Mouse (Mus musculus) spleen, adult 12 weeks (tissue): Measurements from ENCODE around the gene Ubap1l.
"Not testable (repeated sequence)": the region's sequence is repeated elsewhere in the genome, so short reads cannot be mapped to it uniquely, and the experiment has no call there.

Source experiments
- DNase-seq: peaks from one replicate; pipeline ENCODE4 v3.0.0; 2022; ENCODE audit warnings: low spot score

Gene Ubap1l

GRCm38 (mm10) chr9:65360641-65361448 lies at the start of gene Ubap1l:
Gene Ubap1l (plus strand): TSS chr9:65361041.
- no peak for DNase-seq

- no peak for DNase-seq
Measured at GRCm38 (mm10) chr9:65312669-65313357, 48.0 kb upstream of the Ubap1l start.

GRCm38 (mm10) chr9:65313846-65314245 lies 47.0 kb upstream of the Ubap1l start:
- no peak for DNase-seq

GRCm38 (mm10) chr9:65322255-65322900 lies 38.5 kb upstream of the Ubap1l start:
- DNase-seq: no peak

GRCm38 (mm10) chr9:65325971-65326370 lies 34.9 kb upstream of the Ubap1l start:
- DNase-seq: no peak

DNA sequence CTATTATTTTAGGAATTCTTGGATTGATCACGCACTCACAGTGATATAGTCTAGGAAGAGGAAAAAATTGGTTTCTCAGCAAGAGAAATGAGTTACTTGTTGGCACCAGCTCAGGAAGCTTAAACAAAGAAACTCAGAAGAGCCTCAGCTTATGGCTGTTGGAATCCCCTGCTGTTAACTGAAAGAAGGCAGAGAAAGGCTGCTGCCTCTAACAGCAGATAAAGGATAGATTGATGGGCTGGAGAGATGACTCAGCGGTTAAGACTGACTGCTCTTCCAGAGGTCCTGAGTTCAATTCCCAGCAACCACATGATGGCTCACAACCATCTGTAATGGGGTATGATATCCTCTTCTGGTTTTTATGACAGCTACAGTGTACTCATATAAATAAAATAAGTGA lies 33.5 kb upstream of the Ubap1l start:
- DNase-seq: no peak

DNA sequence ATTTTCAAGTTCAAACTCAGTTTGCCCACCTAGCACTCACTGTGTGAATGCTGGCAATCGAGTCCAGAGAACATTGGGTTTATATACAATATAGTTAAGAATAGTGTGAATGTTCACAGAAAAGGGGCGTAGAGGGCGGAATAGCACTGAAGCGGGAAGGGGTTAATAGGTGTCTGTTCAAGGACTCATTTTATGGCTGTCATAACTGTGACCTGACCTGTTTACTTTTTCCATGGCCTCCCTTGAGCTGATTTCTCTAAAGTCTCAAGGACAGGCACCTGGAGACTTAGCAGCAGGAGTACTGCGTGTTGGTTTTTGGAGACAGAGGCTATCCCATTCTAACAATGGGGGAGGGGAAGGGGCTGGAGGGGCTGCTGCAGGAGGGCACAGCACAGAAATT lies 26.9 kb upstream of the Ubap1l start:
- no peak for DNase-seq

- DNase-seq: no peak
Measured at GRCm38 (mm10) chr9:65339146-65339545, 21.7 kb upstream of the Ubap1l start.

DNA sequence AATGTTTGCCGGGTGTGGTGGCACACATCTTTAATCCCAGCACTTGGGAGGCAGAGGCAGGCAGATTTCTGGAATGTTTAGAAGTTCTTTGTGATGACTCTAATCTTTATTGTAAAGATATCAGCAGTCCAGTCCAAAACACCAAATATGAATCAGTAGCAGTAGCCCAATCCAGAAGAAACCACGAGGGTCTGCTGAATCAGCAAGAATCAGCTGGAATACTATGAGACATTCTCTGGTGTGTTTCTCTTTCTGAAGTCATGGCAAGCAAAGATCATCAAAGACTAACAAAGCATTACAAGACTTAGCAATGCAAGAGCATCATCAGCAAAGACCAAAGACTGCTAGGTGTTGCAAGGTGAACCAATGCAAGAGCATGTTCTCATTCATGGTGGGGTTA lies 20.4 kb upstream of the Ubap1l start:
- no peak for DNase-seq

DNA sequence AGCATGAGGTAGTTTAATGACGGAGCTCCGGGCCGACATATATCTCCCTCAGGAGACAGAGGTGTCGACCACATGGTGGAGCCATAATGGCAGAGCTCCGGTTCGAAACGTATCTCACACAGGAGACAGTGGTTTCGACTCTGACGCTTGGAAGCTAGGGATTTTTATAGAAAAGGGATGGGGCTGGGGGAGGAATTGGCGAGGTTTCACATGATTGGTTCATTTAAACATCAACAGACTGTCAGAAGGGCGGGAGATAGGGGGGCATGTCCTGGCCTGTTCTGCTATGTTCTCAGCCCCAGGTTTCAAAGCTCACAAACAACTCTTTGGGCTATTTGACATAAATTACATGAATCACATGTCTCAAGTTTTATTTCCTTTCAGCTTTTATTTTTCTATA lies 15.4 kb upstream of the Ubap1l start:
- not testable (repeated sequence) for DNase-seq

GRCm38 (mm10) chr9:65345854-65346475 lies 14.9 kb upstream of the Ubap1l start, which contains the start of gene Pdcd7:
Gene Pdcd7 (plus strand): TSS chr9:65346104.
- DNase-seq: peak; percentile 82

DNA sequence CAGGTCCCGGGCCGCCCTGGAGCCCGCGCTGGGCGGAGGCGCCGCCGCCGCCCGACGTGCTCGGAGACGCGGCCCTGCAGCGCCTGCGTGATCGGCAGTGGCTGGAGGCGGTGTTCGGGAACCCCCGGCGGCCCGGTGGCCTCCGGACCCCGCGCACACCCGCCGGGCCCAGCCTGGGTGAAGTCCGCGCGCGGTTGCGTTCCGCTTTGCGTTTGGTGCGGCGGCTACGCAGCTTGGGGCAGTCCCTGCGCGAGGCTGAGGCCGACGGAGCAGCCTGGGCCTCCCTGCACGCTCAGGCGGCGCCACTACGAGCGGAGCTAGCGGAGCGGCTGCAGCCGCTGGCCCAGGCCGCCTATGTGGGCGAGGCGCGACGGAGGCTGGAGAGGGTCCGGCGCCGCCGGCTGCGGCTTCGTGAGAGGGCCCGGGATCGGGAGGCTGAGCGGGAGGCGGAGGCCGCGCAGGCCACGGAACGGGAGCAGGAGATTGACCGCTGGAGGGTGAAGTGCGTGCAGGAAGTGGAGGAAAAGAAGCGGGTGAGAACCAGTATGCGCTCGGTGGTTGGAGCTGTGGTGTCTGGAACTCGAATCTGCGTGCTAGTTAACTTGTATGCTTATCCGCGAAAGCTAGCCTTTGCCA lies 14.2 kb upstream of the Ubap1l start:
- DNase-seq: peak; percentile 53

GRCm38 (mm10) chr9:65347112-65347850 lies 13.6 kb upstream of the Ubap1l start:
- DNase-seq: no peak

- DNase-seq: no peak
Measured at GRCm38 (mm10) chr9:65353251-65353650, 7.6 kb upstream of the Ubap1l start.

DNA sequence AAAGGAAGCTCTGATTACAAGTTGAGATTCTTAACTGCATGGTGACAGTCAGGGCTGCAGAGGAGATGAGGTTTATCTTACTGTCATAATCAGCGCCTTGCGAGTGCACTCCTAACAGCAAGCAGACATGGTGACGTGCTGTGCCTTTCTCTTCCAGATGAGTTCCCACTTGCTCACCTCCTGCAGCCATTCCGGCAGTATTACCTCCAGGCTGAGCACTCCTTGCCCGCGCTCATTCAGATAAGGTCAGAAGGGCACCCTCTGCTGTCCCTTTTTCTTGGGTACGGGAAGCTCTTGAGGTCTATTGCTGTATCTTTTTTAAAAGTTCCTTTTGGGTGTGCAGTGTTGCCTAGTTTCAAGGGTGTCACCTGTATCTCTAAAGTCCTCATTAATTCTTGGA lies 4.3 kb upstream of the Ubap1l start:
- DNase-seq: no peak

- DNase-seq: no peak
Measured at GRCm38 (mm10) chr9:65356971-65357370, 3.9 kb upstream of the Ubap1l start.

- no peak for DNase-seq
Measured at GRCm38 (mm10) chr9:65358956-65359480, 1.8 kb upstream of the Ubap1l start.

GRCm38 (mm10) chr9:65363684-65364083 lies 2.8 kb downstream of the Ubap1l start:
- no peak for DNase-seq

DNA sequence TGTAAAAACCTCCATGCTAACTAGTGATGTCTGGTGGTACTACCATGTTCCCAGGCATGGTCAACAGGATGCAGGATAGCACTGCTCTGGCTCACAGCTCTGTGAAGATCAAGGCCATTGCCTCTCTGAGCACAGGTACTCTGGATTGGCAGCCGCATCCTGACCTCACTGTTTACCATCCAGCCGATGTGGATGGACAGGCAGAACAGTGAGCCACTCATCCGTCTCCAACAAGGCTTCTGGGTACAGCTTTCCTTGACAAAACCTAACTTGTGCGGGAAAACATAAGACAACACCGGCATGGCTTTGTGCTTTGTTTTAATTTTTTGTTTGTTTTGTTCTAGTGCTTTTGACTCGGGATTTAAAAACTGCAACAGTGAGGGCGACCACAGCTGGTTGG lies 4.9 kb downstream of the Ubap1l start:
- DNase-seq: no peak

- no peak for DNase-seq
Measured at GRCm38 (mm10) chr9:65371756-65372155, 10.9 kb downstream of the Ubap1l start.

- no peak for DNase-seq
Measured at GRCm38 (mm10) chr9:65372449-65372848, 11.6 kb downstream of the Ubap1l start.
